Mouse (Mus musculus) forebrain, embryonic 11.5 days (tissue): Measurements from ENCODE around the gene Cuta. TPM values are rescaled to one million over a fixed set of nuclear protein-coding genes. Genes with fewer than 3 reads are reported as not detected.
"Not testable (repeated sequence)": the region's sequence is repeated elsewhere in the genome, so short reads cannot be mapped to it uniquely, and the experiment has no call there.

Experiments
- ATAC-seq: fragments of 200-750 bp; cut with Nextera tagmentation; replicated peaks from 2 replicates; pipeline ENCODE4 v1.8.0; 2017; ENCODE audit warnings: moderate TSS enrichment; ENCODE audit not compliant: low FRiP score
- DNase-seq: peaks from one replicate; pipeline ENCODE4 v3.0.0-alpha.2; 2017; ENCODE audit warnings: low spot score
- H3K27ac ChIP-seq: fragments of 300-500 bp; sonication (generic); 2 replicates; pipeline ENCODE4 v1.5.1; 2014; ENCODE audit warnings: low read depth, low read length
- H3K27me3 ChIP-seq: fragments of 300-500 bp; sonication (generic); 2 replicates; pipeline ENCODE4 v1.6.1; 2014; ENCODE audit warnings: mild to moderate bottlenecking, low read length, mixed read lengths; ENCODE audit not compliant: control insufficient read depth, insufficient read depth
- H3K36me3 ChIP-seq: fragments of 300-500 bp; sonication (generic); 2 replicates; pipeline ENCODE4 v1.6.1; 2014; ENCODE audit warnings: mild to moderate bottlenecking, low read length, moderate library complexity, mixed read lengths; ENCODE audit not compliant: control insufficient read depth, insufficient read depth
- H3K4me1 ChIP-seq: fragments of 300-500 bp; sonication (generic); replicated peaks from 2 replicates; pipeline ENCODE4 v1.6.1; 2014; ENCODE audit warnings: low read length, mixed read lengths; ENCODE audit not compliant: control insufficient read depth, insufficient read depth
- H3K4me2 ChIP-seq: fragments of 300-500 bp; sonication (generic); 2 replicates; pipeline ENCODE4 v1.6.1; 2014; ENCODE audit warnings: low read depth, mild to moderate bottlenecking, low read length, moderate library complexity, mixed read lengths; ENCODE audit not compliant: severe bottlenecking
- H3K4me3 ChIP-seq: fragments of 300-500 bp; sonication (generic); 2 replicates; pipeline ENCODE4 v1.5.1; 2014; ENCODE audit warnings: low read depth, low read length
- H3K9ac ChIP-seq: fragments of 300-500 bp; sonication (generic); 2 replicates; pipeline ENCODE4 v1.6.1; 2014; ENCODE audit warnings: low read length
- H3K9me3 ChIP-seq: fragments of 300-500 bp; sonication (generic); 2 replicates; pipeline ENCODE4 v1.6.1; 2016; ENCODE audit warnings: low read length, mixed read lengths; ENCODE audit not compliant: control insufficient read depth
- WGBS: fragments of 180-500 bp; shearing (Covaris S2); extraction: QIAGEN DNeasy Blood & Tissue Kit; methylation state at CpG from one replicate; pipeline ENCODE4 v1.1.7; 2014; 5-methylcytosine and 5-hydroxymethylcytosine counted together
- polyA plus RNA-seq: library from polyadenylated mRNA; unstranded; fragments of >200 nt; fragmentation: Nextera tagmentation; extraction: Ambion mirVana; gene quantifications from 2 replicates; pipeline ENCODE4 v1.2.1, GENCODE M21; 2014

Cuta gene
- polyA plus RNA-seq, 1 experiment from 2014 or later: 154 TPM

- no peak for DNase-seq
- Histone ChIP-seq H3K27me3 (no peaks in the 10 kb centered on the region), H3K9ac (no peak overlapping the region), H3K4me3 (no peak overlapping the region), H3K4me2 (no peak overlapping the region), H3K36me3 (no peaks in the 10 kb centered on the region; the same call in 1 of the 2 replicates), H3K4me1 (peaks cover 12% of the 10 kb centered on the region), H3K27ac (no peak overlapping the region), H3K9me3 (no peaks in the 10 kb centered on the region)
- ATAC-seq: no peak
- WGBS: 89% methylated on average over 15 of the region's 15 CpGs
Observed at GRCm38 (mm10) chr17:26936921-26937695, 2.3 kb downstream of the Cuta start.

DNA sequence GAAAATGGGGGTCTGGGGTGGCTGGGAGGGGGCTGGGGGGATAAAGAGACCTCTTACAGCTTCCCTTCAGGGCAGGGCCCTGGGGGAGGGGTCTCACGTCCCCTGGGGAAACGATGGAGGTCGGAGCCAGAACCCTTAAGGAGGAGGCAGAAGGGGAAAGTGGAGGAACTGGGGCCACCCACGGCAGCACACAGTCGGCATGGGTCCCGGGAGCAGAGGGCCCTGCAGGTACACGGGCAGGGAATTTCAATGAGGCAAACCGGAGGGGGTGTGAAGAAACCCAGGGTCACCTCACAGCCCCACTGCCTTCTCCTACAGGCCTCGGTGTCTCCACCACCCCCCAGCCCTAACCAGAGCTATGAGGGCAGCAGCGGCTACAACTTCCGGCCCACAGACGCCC is 2.9 kb downstream of the Cuta start:
- ATAC-seq (no peak), DNase-seq (no peak)
- H3K4me3 ChIP-seq: no peak overlapping the region
- H3K36me3 ChIP-seq: no peaks in the 10 kb centered on the region; the same call in 1 of the 2 replicates
- peaks cover 12% of the 10 kb centered on the region for H3K4me1 ChIP-seq
- H3K4me2 ChIP-seq: no peak overlapping the region
- no peak overlapping the region for H3K9ac ChIP-seq
- no peaks in the 10 kb centered on the region for H3K27me3 ChIP-seq
- no peak overlapping the region for H3K27ac ChIP-seq
- H3K9me3 ChIP-seq: no peaks in the 10 kb centered on the region
- 86% methylated on average over 12 of the region's 12 CpGs for WGBS

DNA sequence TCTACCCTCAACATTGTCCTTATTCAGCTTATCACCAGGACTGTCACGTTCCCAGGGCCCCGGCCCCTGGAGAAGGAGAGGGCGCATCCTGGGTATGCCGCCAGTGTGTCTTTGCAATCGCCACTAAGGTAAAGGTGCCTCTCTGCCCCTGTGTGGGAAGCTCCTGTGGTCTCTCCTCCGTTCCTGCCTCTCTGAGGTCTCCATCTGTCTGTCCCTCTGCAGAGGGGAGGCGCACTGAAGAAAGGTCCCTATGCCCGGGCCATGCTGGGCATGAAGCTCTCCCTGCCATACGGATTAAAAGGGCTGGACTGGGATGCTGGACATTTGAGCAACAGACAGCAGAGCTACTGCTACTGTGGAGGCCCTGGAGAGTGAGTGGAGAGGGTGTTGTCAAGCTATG is 4.3 kb downstream of the Cuta start:
- Histone ChIP-seq H3K36me3 (no peaks in the 10 kb centered on the region; the same call in 1 of the 2 replicates), H3K9me3 (no peaks in the 10 kb centered on the region), H3K4me2 (no peak overlapping the region), H3K4me1 (peaks cover 7% of the 10 kb centered on the region), H3K27ac (no peak overlapping the region), H3K4me3 (no peak overlapping the region), H3K27me3 (no peaks in the 10 kb centered on the region), H3K9ac (no peak overlapping the region)
- WGBS: 91% methylated on average over 9 of the region's 9 CpGs
- ATAC-seq (no peak), DNase-seq (no peak)

GRCm38 (mm10) chr17:26933885-26934827 is 5.2 kb downstream of the Cuta start:
- WGBS: 85% methylated on average over 16 of the region's 16 CpGs
- H3K27ac ChIP-seq: no peak overlapping the region
- no peaks in the 10 kb centered on the region for H3K9me3 ChIP-seq
- H3K36me3 ChIP-seq: no peaks in the 10 kb centered on the region; the same call in 1 of the 2 replicates
- no peaks in the 10 kb centered on the region for H3K27me3 ChIP-seq
- H3K4me3 ChIP-seq: no peak overlapping the region
- H3K4me1 ChIP-seq: peaks cover 5% of the 10 kb centered on the region
- peak overlapping the region; percentile 62 for H3K4me2 ChIP-seq
- ATAC-seq (no peak), DNase-seq (no peak)
- no peak overlapping the region; the same call in 1 of the 2 replicates for H3K9ac ChIP-seq

GRCm38 (mm10) chr17:26933419-26933818 is 6.0 kb downstream of the Cuta start:
- H3K4me3 ChIP-seq: peak overlapping the region; percentile 51
- peak overlapping the region; percentile 46 for H3K9ac ChIP-seq
- DNase-seq: no peak
- ATAC-seq: peak; percentile 55
- 10% methylated on average over 13 of the region's 13 CpGs for WGBS
- no peaks in the 10 kb centered on the region for H3K27me3 ChIP-seq
- H3K9me3 ChIP-seq: no peaks in the 10 kb centered on the region
- H3K36me3 ChIP-seq: no peaks in the 10 kb centered on the region; the same call in 1 of the 2 replicates
- peaks cover 5% of the 10 kb centered on the region for H3K4me1 ChIP-seq
- peak overlapping the region; percentile 62 for H3K4me2 ChIP-seq
- H3K27ac ChIP-seq: no peak overlapping the region; the same call in 1 of the 2 replicates

GRCm38 (mm10) chr17:26932839-26933398 is 6.5 kb downstream of the Cuta start, which contains the start of gene Phf1:
Phf1 (plus strand) TSS chr17:26933052.
- Histone ChIP-seq H3K4me3 (peak within 1 kb of the TSS; percentile 51), H3K27me3 (no peaks in the 10 kb centered on the region), H3K4me2 (peak within 1 kb of the TSS; percentile 62), H3K27ac (peak within 1 kb of the TSS; percentile 41), H3K4me1 (peaks cover under 1% of the 10 kb centered on the region), H3K36me3 (no peaks in the 10 kb centered on the region; the same call in 1 of the 2 replicates), H3K9me3 (no peaks in the 10 kb centered on the region), H3K9ac (peak within 1 kb of the TSS; percentile 46)
- ATAC-seq (peak; percentile 86), DNase-seq (peak; percentile 96)
- under 1% methylated on average over 38 of the region's 43 CpGs for WGBS

- not testable (repeated sequence) for H3K4me3 ChIP-seq, H3K4me2 ChIP-seq, DNase-seq, H3K27me3 ChIP-seq, H3K36me3 ChIP-seq, H3K4me1 ChIP-seq, H3K9me3 ChIP-seq, ATAC-seq, H3K9ac ChIP-seq, H3K27ac ChIP-seq
- 72% methylated on average over 7 of the region's 7 CpGs for WGBS
Observed at GRCm38 (mm10) chr17:26931795-26932194, 7.6 kb downstream of the Cuta start.

DNA sequence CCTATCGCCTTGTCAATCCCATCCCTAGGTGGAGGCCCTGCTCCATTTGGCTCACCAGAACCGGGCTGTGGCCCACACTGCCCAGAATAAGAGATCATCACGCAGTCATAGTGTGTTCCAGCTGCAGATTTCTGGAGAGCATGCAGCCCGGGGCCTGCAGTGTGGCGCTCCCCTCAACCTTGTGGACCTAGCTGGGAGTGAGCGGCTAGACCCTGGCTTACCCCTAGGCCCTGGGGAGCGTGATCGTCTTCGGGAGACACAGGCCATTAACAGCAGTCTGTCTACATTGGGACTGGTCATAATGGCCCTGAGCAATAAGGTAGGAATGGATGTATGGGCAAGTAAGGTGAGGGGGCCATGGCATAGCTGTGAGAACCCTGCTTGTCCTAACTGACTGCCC is 14.0 kb downstream of the Cuta start:
- ATAC-seq, H3K27me3 ChIP-seq, H3K9me3 ChIP-seq, H3K4me2 ChIP-seq, H3K36me3 ChIP-seq, H3K9ac ChIP-seq, H3K27ac ChIP-seq, H3K4me1 ChIP-seq, H3K4me3 ChIP-seq: not testable (repeated sequence)
- 95% methylated on average over 9 of the region's 9 CpGs for WGBS
- DNase-seq: peak; percentile 36
